Mouse (Mus musculus): ENCODE measurements at regions not wholly inside any gene's neighbourhood (a gene's known extent, or its start where the extent isn't known, plus 50 kb on each side); places are given as distances from the start of the nearest gene placed in this dataset.

- intact Hi-C loops (cut with DNase I): no loop called here
Measured at GRCm38 (mm10) chr3:131914372-131914771, 170.7 kb upstream of the Dkk2 start.

DNA sequence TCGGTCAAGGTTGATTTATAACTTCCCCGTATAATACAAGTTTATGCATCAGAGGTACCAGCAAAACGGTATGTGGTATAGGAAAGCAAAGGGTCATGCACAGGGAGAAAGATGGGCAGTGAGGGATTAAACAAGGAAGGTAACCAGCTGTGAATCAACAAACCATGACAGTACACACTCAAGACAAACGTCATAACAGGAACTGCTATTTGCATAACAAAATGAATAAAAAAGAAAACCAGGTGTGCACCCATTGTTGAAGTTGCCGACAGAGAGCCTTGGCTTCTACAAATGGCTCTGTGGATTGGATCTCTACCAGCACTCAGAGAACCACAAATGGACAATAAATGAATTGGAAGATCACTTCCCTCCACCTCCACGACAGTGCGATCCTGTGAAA is 170.1 kb upstream of the Dkk2 start:
- intact Hi-C loops (cut with DNase I): no loop called here
- no peak for DNase-seq

More at GRCm38 (mm10) chr3:131914372-131914771, 170.7 kb upstream of the Dkk2 start:
- no peak for DNase-seq

DNA sequence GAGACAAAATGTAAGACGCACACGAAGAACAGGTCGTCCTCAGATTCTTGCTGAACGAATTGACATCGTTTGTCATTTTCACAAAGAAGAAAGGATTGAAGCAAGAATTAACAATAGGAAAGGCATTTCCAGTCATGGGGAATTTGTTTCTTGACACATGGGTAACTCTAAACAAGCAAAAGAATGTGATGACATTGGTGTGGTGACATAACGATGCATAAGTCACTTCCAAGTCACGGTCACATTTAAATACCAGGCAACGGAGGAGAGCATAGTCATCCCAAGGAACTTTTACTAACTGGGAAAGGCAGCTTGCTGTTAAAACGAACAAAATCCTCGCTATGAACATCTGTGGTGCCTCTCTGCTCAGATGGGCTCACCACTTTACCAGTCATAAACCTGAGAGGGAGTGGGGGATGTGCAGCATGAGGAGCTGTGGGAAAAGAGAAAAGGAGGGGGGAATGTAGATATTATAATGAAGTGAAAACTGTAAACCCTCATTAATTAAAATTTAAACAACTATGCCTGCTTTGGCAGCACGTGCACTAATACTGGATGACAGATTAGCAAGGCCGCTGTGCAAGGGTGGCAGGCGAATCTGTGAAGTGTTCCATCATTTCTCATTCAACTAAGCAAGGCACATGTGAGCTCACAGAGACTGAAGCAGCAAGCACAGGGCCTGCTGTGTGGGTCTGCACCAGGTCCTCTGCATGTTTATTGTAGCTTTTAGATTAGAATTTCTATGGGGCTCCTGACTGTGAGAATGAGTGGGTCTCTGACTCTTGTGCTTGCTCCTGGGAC is 167.2 kb upstream of the Dkk2 start:
- no peak for DNase-seq
- intact Hi-C loops (cut with DNase I): no loop called here

- intact Hi-C loops (cut with DNase I): no loop called here
- DNase-seq: peak in 1 of 2 experiments; percentile 4
Measured at GRCm38 (mm10) chr3:131919476-131919875, 165.6 kb upstream of the Dkk2 start.

DNA sequence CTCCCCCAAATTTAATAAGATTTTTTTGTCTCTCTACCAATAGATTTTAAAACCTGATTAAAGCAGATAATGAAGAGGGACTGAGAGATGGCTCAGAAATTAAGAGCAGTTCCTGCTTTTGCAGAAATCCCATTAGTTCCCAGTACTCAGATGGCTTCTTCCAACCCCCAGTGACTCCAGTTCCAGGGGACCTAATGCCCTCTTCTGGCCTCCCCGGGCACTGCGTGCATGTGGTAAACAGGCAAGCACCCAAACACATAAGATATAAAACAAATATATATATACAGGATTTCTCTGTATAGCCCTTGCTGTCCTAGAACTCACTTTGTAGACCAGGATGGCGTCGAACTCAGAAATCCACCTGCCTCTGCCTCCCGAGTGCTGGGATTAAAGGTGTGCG is 163.9 kb upstream of the Dkk2 start:
- peak in 1 of 2 experiments; percentile 5 for DNase-seq

GRCm38 (mm10) chr3:131922733-131923132 is 162.4 kb upstream of the Dkk2 start:
- DNase-seq: no peak
- intact Hi-C loops (cut with DNase I): no loop called here

More for the DNA sequence above, 163.9 kb upstream of the Dkk2 start:
- intact Hi-C loops (cut with DNase I): no loop called here

DNA sequence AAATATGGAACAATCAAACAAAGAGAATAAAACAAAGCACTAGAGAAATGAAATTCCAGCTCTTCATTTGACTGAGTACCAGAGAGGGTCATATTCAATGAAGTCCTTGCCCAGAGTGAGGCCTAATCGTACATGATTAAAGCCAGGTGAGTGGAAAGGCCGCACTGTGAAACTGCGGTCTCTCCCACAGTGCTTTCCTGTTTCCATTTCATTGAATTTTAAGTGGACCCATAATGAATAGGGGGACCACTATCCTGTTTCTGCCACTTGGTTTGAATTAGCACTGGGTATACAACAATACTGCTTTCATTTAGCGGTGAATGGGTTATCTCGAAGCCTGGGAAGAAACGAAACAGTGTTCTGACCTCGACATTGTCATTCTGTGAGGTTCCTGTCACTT is 144.2 kb upstream of the Dkk2 start:
- DNase-seq: no peak
- intact Hi-C loops (cut with DNase I): no loop called here

GRCm38 (mm10) chr3:131941961-131942753 is 142.9 kb upstream of the Dkk2 start:
- intact Hi-C loops (cut with DNase I): no loop called here

DNA sequence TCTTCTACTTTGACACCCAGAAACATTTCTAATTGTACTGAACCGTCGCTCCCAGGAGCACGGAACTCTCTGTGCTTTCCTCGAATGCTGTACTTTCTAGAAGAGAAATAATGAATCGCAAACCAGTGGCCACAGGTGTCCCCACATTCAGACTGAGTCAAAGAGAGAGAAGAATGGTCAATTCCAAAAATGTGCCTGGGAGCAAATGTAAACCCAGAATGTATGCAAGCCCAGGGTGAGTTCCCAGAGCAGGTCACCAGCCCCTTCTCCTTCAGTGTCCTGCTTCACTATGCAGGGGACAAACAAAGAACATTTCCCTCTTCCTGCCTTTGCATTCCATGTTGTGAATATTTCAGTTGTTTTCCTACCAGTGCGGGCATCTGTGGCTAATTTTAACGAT is 141.7 kb upstream of the Dkk2 start:
- intact Hi-C loops (cut with DNase I): no loop called here
- no peak for DNase-seq

More at GRCm38 (mm10) chr3:131941961-131942753, 142.9 kb upstream of the Dkk2 start:
- DNase-seq: no peak

DNA sequence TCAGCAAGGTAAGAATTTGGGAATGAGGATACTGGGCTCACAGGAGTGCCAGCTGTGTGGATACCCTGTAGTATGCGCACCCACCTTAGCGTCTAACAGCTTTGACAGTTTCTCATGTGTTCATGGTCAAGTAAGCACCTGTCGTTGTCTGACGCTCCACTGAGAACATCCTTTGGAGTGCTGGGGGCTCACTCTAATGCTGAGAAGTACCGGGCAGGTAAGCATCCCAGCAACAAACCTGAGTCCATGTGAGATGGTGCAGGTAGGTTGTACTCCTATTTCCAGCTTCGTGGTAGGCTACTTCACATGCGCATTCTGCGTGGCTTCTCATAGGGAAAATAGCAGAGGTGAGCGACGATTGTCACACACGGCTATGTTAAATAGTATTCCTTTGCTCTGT is 129.3 kb upstream of the Dkk2 start:
- intact Hi-C loops (cut with DNase I): no loop called here
- no peak for DNase-seq

GRCm38 (mm10) chr3:131960636-131961035 is 124.5 kb upstream of the Dkk2 start:
- intact Hi-C loops (cut with DNase I): no loop called here
- no peak for DNase-seq

GRCm38 (mm10) chr3:131961571-131961970 is 123.5 kb upstream of the Dkk2 start:
- DNase-seq: no peak
- intact Hi-C loops (cut with DNase I): no loop called here

- no peak for DNase-seq
- intact Hi-C loops (cut with DNase I): no loop called here
Measured at GRCm38 (mm10) chr3:131962870-131963269, 122.2 kb upstream of the Dkk2 start.

DNA sequence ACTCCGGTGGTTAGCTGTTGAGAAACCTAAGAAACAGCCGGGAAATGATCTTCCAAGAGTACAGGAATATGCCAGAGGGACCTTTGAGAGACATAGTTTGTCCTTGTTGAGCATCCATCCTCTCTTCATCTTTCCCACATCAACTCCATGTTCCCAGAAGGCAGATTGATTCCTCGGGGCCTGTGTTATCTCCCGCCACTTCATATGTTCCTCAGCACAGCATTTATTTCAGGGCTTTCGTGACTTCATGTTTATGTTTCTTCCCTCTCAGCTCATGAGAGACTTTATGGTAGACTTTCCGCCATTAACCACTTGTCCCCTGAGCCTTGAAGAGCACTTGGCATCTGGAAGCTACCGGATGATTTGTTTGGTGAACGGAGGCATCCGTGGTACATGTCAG is 120.1 kb upstream of the Dkk2 start:
- DNase-seq: no peak
- intact Hi-C loops (cut with DNase I): no loop called here

- intact Hi-C loops (cut with DNase I): no loop called here
- DNase-seq: no peak
Measured at GRCm38 (mm10) chr3:131965456-131966160, 119.5 kb upstream of the Dkk2 start.

- no peak for DNase-seq
- intact Hi-C loops (cut with DNase I): no loop called here
Measured at GRCm38 (mm10) chr3:131967288-131967687, 117.8 kb upstream of the Dkk2 start.

DNA sequence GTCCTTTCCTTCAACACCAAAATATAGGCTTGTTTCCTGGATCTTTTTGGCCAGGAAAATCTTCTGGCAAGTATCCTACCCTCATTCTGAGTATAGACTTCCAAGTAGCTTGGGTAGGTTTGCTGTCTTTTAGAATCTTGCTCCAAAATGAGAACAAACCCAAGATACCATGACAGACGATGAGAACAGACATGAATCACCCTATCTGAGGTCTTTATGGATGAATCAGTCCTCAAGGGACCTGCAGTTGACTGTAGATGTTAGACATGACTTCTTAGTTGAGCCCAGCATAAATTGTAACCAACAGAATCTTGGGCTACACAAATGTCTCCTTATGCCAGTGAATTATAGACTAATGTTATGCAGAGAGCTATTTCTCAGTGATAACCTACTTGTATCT is 114.3 kb upstream of the Dkk2 start:
- DNase-seq: no peak
- intact Hi-C loops (cut with DNase I): loop anchor here (10.0 kb wide), 2 partner anchors 114 to 734 kb away; partner anchors contain the start of gene Dkk2

- DNase-seq: peak; percentile 25 to 65
- intact Hi-C loops (cut with DNase I): loop anchor here (10.0 kb wide), 2 partner anchors 109 to 729 kb away; partner anchors contain the start of gene Dkk2
Measured at GRCm38 (mm10) chr3:131975940-131976628, 109.0 kb upstream of the Dkk2 start.

DNA sequence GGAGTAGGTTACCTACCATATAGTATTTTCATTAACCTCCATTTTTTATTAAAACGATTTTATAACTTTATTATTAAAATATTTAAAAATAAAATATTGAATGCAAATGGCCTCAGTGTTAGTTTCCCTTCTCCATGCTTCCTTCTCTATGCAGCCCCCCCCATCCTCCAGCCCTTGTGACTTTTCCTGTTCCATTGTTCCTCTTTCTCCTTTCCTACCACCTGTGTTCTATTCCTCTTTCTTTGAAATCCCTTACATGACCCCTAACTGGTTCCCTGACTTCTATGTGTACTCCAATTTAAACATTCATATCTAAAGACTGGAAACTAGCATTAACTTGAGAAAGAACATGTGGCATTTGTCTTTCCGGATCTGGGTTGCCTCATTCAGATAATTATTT is 101.8 kb upstream of the Dkk2 start:
- intact Hi-C loops (cut with DNase I): no loop called here
- DNase-seq: no peak

- DNase-seq: no peak
- intact Hi-C loops (cut with DNase I): no loop called here
Measured at GRCm38 (mm10) chr3:131998838-131999613, 86.1 kb upstream of the Dkk2 start.

Data from heart, postnatal 14 days (tissue).